In genomic region chr11:75400099-75400498, GRCm38 (mm10) we compare ENCODE assay signal across 16 mouse cellular contexts. TPM values are rescaled to one million over a fixed set of nuclear protein-coding genes. Genes with fewer than 3 reads are reported as not detected.
DNase-seq lines count a peak whose midpoint lies in the region; ATAC-seq and TF ChIP-seq lines count a peak whose summit lies in the region.
"Had no signal": no experiment of that assay in that cellular context is flagged by ENCODE, and none has a peak within 500 bp of the region (broad histone marks: within the 10 kb centered on the region; RNA-seq: fewer than 3 reads in every experiment).

No protein-coding gene starts in this region.

- intact Hi-C loops in left cerebral cortex, postnatal 14 days (cut with DNase I), result loop anchor here (5.0 to 10.0 kb wide), 2 partner anchors 57 to 115 kb away; partner anchors contain the start of genes Rilp and Scarf1
- intact Hi-C loops in left cerebral cortex, postnatal 4 days (cut with DNase I), result no loop called here

- TF ChIP-seq POLR2A in ES-Bruce4 (IDR thresholded peaks at IDR 0.05; ENCODE audit: insufficient read depth, low read length), result no peak

- no peaks in the 10 kb centered on the region for H3K9me3 ChIP-seq in forebrain, embryonic 15.5 days
- H3K9me3 ChIP-seq in forebrain, embryonic 16.5 days (ENCODE audit: control insufficient read depth, low read length), result no peaks in the 10 kb centered on the region
- H3K9me3 ChIP-seq in ES-Bruce4 (replicated peaks; ENCODE audit: control insufficient read depth, insufficient read depth, low read length, poor library complexity, severe bottlenecking), result no peaks in the 10 kb centered on the region
- H3K9me3 ChIP-seq: limb, embryonic 13.5 days; midbrain, embryonic 12.5 days had no signal

- H3K4me3 ChIP-seq in forebrain, embryonic 15.5 days, result no peak overlapping the region
- H3K4me3 ChIP-seq in forebrain, embryonic 16.5 days (replicated peaks; ENCODE audit: low read length), result no peak overlapping the region
- H3K4me3 ChIP-seq in ES-Bruce4 (ENCODE audit: low read depth, low read length), result 0 out of 2 replicates have a peak overlapping the region, but pooled peaks have one; percentile 19
- H3K4me3 ChIP-seq: limb, embryonic 13.5 days; midbrain, embryonic 12.5 days had no signal

- H3K27ac ChIP-seq in forebrain, embryonic 15.5 days (replicated peaks), result peak overlapping the region; percentile 41
- H3K27ac ChIP-seq in forebrain, embryonic 16.5 days (ENCODE audit: low read length), result no peak overlapping the region; the same call in 1 of the 2 replicates
- H3K27ac ChIP-seq in ES-Bruce4 (ENCODE audit: insufficient read depth, low read length), result no peak overlapping the region
- H3K27ac ChIP-seq: limb, embryonic 13.5 days; midbrain, embryonic 12.5 days; stomach, postnatal 0 days had no signal

- no peak overlapping the region for H3K4me2 ChIP-seq in forebrain, embryonic 15.5 days (replicated peaks)
- no peak overlapping the region for H3K4me2 ChIP-seq in forebrain, embryonic 16.5 days (ENCODE audit: low read length)
- H3K4me2 ChIP-seq: limb, embryonic 13.5 days; lung, embryonic 14.5 days; midbrain, embryonic 12.5 days had no signal

- H3K9ac ChIP-seq in forebrain, embryonic 15.5 days (replicated peaks), result no peak overlapping the region
- no peak overlapping the region for H3K9ac ChIP-seq in forebrain, embryonic 16.5 days (replicated peaks; ENCODE audit: low read depth, low read length)
- H3K9ac ChIP-seq in ES-Bruce4 (ENCODE audit: low read depth, poor library complexity, severe bottlenecking), result no peak overlapping the region
- H3K9ac ChIP-seq: limb, embryonic 13.5 days; lung, embryonic 14.5 days; midbrain, embryonic 12.5 days had no signal

- no peak for ATAC-seq in forebrain, embryonic 15.5 days (replicated peaks)
- no peak for ATAC-seq in forebrain, embryonic 16.5 days
- ATAC-seq: activated CD4-positive, CD25-positive, alpha-beta regulatory T cell, adult 4 months; intestine, embryonic 16.5 days had no signal

- 54% methylated on average over 9 of the region's 9 CpGs for WGBS in forebrain, embryonic 15.5 days
- WGBS in forebrain, embryonic 16.5 days, result 61% methylated on average over 9 of the region's 9 CpGs

- TF ChIP-seq EP300 in ES-Bruce4 (IDR thresholded peaks at IDR 0.05; ENCODE audit: insufficient read depth, low read depth, low read length), result no peak

- peak; percentile 18 to 44 for DNase-seq in left cerebral cortex, postnatal 14 days (ENCODE audit: low spot score in 2 of 2)
- no peak for DNase-seq in left cerebral cortex, postnatal 4 days
- peak; percentile 59 for DNase-seq in cerebellum, adult 9-11 months
- DNase-seq in adrenal gland, adult 2 months, result no peak
- DNase-seq in natural killer cell, adult 2 months (ENCODE audit: low spot score in 2 of 2), result no peak
- DNase-seq: heart, postnatal 14 days; kidney, postnatal 4 days; lung, embryonic 14.5 days had no signal

- H3K36me3 ChIP-seq in forebrain, embryonic 15.5 days, result no peaks in the 10 kb centered on the region
- H3K36me3 ChIP-seq in forebrain, embryonic 16.5 days (ENCODE audit: control insufficient read depth, insufficient read depth), result no peaks in the 10 kb centered on the region
- H3K36me3 ChIP-seq in ES-Bruce4 (ENCODE audit: control insufficient read depth, insufficient read depth, low read length, poor library complexity, severe bottlenecking), result no peaks in the 10 kb centered on the region
- H3K36me3 ChIP-seq: midbrain, embryonic 12.5 days had no signal

- peaks cover 11% of the 10 kb centered on the region; the same call in 1 of the 2 replicates for H3K4me1 ChIP-seq in forebrain, embryonic 15.5 days
- peaks cover 2% of the 10 kb centered on the region for H3K4me1 ChIP-seq in forebrain, embryonic 16.5 days (replicated peaks; ENCODE audit: control insufficient read depth, insufficient read depth, low read length)
- H3K4me1 ChIP-seq in ES-Bruce4 (ENCODE audit: control insufficient read depth, insufficient read depth, low read length), result no peaks in the 10 kb centered on the region
- H3K4me1 ChIP-seq: limb, embryonic 13.5 days; midbrain, embryonic 12.5 days had no signal

- no peak for TF ChIP-seq CTCF in ES-Bruce4 (IDR thresholded peaks at IDR 0.05; ENCODE audit: low read depth, low read length)

- no peaks in the 10 kb centered on the region for H3K27me3 ChIP-seq in forebrain, embryonic 15.5 days
- no peaks in the 10 kb centered on the region for H3K27me3 ChIP-seq in forebrain, embryonic 16.5 days (replicated peaks; ENCODE audit: control insufficient read depth, insufficient read depth, low read length)
- no peaks in the 10 kb centered on the region for H3K27me3 ChIP-seq in ES-Bruce4 (ENCODE audit: control insufficient read depth, insufficient read depth, low read length, poor library complexity, severe bottlenecking)
- H3K27me3 ChIP-seq: limb, embryonic 13.5 days; midbrain, embryonic 12.5 days had no signal

RNA-seq across cellular contexts. Expression of gene Serpinf1, which starts 22.4 kb away (rescaled TPM):
- 21.4 and 27.2 TPM in 2 replicates for polyA plus RNA-seq in forebrain, embryonic 15.5 days (2015; fragmentation: Nextera tagmentation; extraction: Ambion mirVana)
- 24.3 and 44.3 TPM in 2 replicates for polyA plus RNA-seq in forebrain, embryonic 16.5 days (2015; fragmentation: Nextera tagmentation; extraction: Ambion mirVana)
- 10 to 100 TPM; 16.4 to 17.5 TPM for total RNA-seq in left cerebral cortex, postnatal 14 days (2021)
- total RNA-seq in left cerebral cortex, postnatal 4 days (2021), result 10 to 100 TPM; 15.1 to 19.9 TPM
- polyA plus RNA-seq in ES-Bruce4 (2011; ENCODE audit: insufficient read depth, insufficient read length, low read depth, missing spikeins), result 4.9 and 6.0 TPM in 2 replicates
- 10 to 100 TPM; 21.4 to 31.3 TPM for total RNA-seq in adrenal gland, adult 2 months (2021)
- 43.7 and 74.1 TPM in 2 replicates for polyA plus RNA-seq in adrenal gland, adult 2 months (2012; rRNA removed)

RNA-seq across cellular contexts. Expression of gene Serpinf2, which starts 39.3 kb away (rescaled TPM):
- 0.22 TPM in 1 of 2 replicates, not detected in the other for polyA plus RNA-seq in forebrain, embryonic 15.5 days (2015; fragmentation: Nextera tagmentation; extraction: Ambion mirVana)
- not detected in 2 replicates for polyA plus RNA-seq in forebrain, embryonic 16.5 days (2015; fragmentation: Nextera tagmentation; extraction: Ambion mirVana)
- not detected for total RNA-seq in left cerebral cortex, postnatal 14 days (2021)
- under 1 TPM in 1 of 2 experiments, not detected in 1; 0.26 TPM for total RNA-seq in left cerebral cortex, postnatal 4 days (2021)
- not detected in 2 replicates for polyA plus RNA-seq in ES-Bruce4 (2011; ENCODE audit: insufficient read depth, insufficient read length, low read depth, missing spikeins)
- 1 to 10 TPM in 1 of 2 experiments, not detected in 1; 2.6 TPM for total RNA-seq in adrenal gland, adult 2 months (2021)
- 0.09 and 1.2 TPM in 2 replicates for polyA plus RNA-seq in adrenal gland, adult 2 months (2012; rRNA removed)
- total RNA-seq: heart, postnatal 14 days had no signal
- polyA plus RNA-seq: activated CD4-positive, CD25-positive, alpha-beta regulatory T cell, adult 4 months; midbrain, embryonic 12.5 days had no signal

RNA-seq across cellular contexts. Expression of gene Smyd4, which starts 51.9 kb away (rescaled TPM):
- polyA plus RNA-seq in forebrain, embryonic 15.5 days (2015; fragmentation: Nextera tagmentation; extraction: Ambion mirVana), result 17.0 and 17.4 TPM in 2 replicates
- polyA plus RNA-seq in forebrain, embryonic 16.5 days (2015; fragmentation: Nextera tagmentation; extraction: Ambion mirVana), result 15.0 and 19.0 TPM in 2 replicates
- total RNA-seq in left cerebral cortex, postnatal 14 days (2021), result 10 to 100 TPM; 10.6 to 11.6 TPM
- 10 to 100 TPM; 18.9 to 19.1 TPM for total RNA-seq in left cerebral cortex, postnatal 4 days (2021)
- 9.1 and 11.2 TPM in 2 replicates for polyA plus RNA-seq in ES-Bruce4 (2011; ENCODE audit: insufficient read depth, insufficient read length, low read depth, missing spikeins)
- 10 to 100 TPM in 1 of 2 experiments, 1 to 10 TPM in 1; 5.2 to 12.5 TPM for total RNA-seq in adrenal gland, adult 2 months (2021)
- 6.3 and 6.8 TPM in 2 replicates for polyA plus RNA-seq in adrenal gland, adult 2 months (2012; rRNA removed)

RNA-seq across cellular contexts. Expression of gene Rpa1, which starts 52.0 kb away (rescaled TPM):
- polyA plus RNA-seq in forebrain, embryonic 15.5 days (2015; fragmentation: Nextera tagmentation; extraction: Ambion mirVana), result 67.0 and 71.6 TPM in 2 replicates
- 67.1 and 71.5 TPM in 2 replicates for polyA plus RNA-seq in forebrain, embryonic 16.5 days (2015; fragmentation: Nextera tagmentation; extraction: Ambion mirVana)
- 10 to 100 TPM; 43.8 to 47.9 TPM for total RNA-seq in left cerebral cortex, postnatal 14 days (2021)
- 10 to 100 TPM; 43.4 to 48.8 TPM for total RNA-seq in left cerebral cortex, postnatal 4 days (2021)
- polyA plus RNA-seq in ES-Bruce4 (2011; ENCODE audit: insufficient read depth, insufficient read length, low read depth, missing spikeins), result 127 and 155 TPM in 2 replicates
- total RNA-seq in adrenal gland, adult 2 months (2021), result 10 to 100 TPM; 35.6 to 54.9 TPM
- 11.8 and 16.4 TPM in 2 replicates for polyA plus RNA-seq in adrenal gland, adult 2 months (2012; rRNA removed)

RNA-seq across cellular contexts. Expression of gene Wdr81, which starts 54.4 kb away (rescaled TPM):
- 7.7 and 8.2 TPM in 2 replicates for polyA plus RNA-seq in forebrain, embryonic 15.5 days (2015; fragmentation: Nextera tagmentation; extraction: Ambion mirVana)
- polyA plus RNA-seq in forebrain, embryonic 16.5 days (2015; fragmentation: Nextera tagmentation; extraction: Ambion mirVana), result 9.2 and 10.0 TPM in 2 replicates
- total RNA-seq in left cerebral cortex, postnatal 14 days (2021), result 10 to 100 TPM; 20.0 to 20.7 TPM
- total RNA-seq in left cerebral cortex, postnatal 4 days (2021), result 10 to 100 TPM; 17.6 to 19.1 TPM
- polyA plus RNA-seq in ES-Bruce4 (2011; ENCODE audit: insufficient read depth, insufficient read length, low read depth, missing spikeins), result 4.9 and 8.4 TPM in 2 replicates
- 10 to 100 TPM; 15.5 to 15.6 TPM for total RNA-seq in adrenal gland, adult 2 months (2021)
- 28.2 and 34.1 TPM in 2 replicates for polyA plus RNA-seq in adrenal gland, adult 2 months (2012; rRNA removed)

Comparison
In these comparisons a context has a peak if more than half of its experiments do, and no peak if none do; other contexts are left out.
1. DNase-seq: peak in left cerebral cortex, postnatal 14 days (2 of 2) and cerebellum, adult 9-11 months (single experiment); none in left cerebral cortex, postnatal 4 days (single experiment), adrenal gland, adult 2 months (single experiment) and natural killer cell, adult 2 months (0 of 2).